Mouse (Mus musculus): ENCODE measurements at regions not wholly inside any gene's neighbourhood (a gene's known extent, or its start where the extent isn't known, plus 50 kb on each side); places are given as distances from the start of the nearest gene placed in this dataset.

GRCm38 (mm10) chr17:83918413-83919139 is 70.8 kb upstream of the Haao start:
- DNase-seq, result no peak

GRCm38 (mm10) chr17:83917781-83918180 is 70.0 kb upstream of the Haao start:
- no peak for DNase-seq

- peak; percentile 70 for DNase-seq
Measured at GRCm38 (mm10) chr17:83916684-83917166, 69.0 kb upstream of the Haao start.

- DNase-seq, result no peak
Measured at GRCm38 (mm10) chr17:83915034-83915433, 67.3 kb upstream of the Haao start.

- no peak for DNase-seq
Measured at GRCm38 (mm10) chr17:83914603-83915002, 66.8 kb upstream of the Haao start.

- no peak for DNase-seq
Measured at GRCm38 (mm10) chr17:83913711-83914415, 66.1 kb upstream of the Haao start.

- DNase-seq, result no peak
Measured at GRCm38 (mm10) chr17:83912421-83912820, 64.7 kb upstream of the Haao start.

GRCm38 (mm10) chr17:83908811-83909210 is 61.0 kb upstream of the Haao start:
- no peak for DNase-seq

- no peak for DNase-seq
Measured at GRCm38 (mm10) chr17:83907538-83907937, 59.8 kb upstream of the Haao start.

- DNase-seq, result no peak
Measured at GRCm38 (mm10) chr17:83906751-83907537, 59.2 kb upstream of the Haao start.

GRCm38 (mm10) chr17:83903467-83903866 is 55.7 kb upstream of the Haao start:
- peak; percentile 82 for DNase-seq

- DNase-seq, result no peak
Measured at GRCm38 (mm10) chr17:83902523-83902922, 54.8 kb upstream of the Haao start.

- DNase-seq, result no peak
Measured at GRCm38 (mm10) chr17:83902091-83902490, 54.3 kb upstream of the Haao start.

GRCm38 (mm10) chr17:83899588-83900152 is 51.9 kb upstream of the Haao start:
- DNase-seq, result no peak

- DNase-seq, result no peak
Measured at GRCm38 (mm10) chr17:83898531-83898930, 50.8 kb upstream of the Haao start.

Data from lung, postnatal 14 days (tissue).